Mouse (Mus musculus): ENCODE results near the gene Mylk2. TPM values are rescaled to one million over a fixed set of nuclear protein-coding genes. Genes with fewer than 3 reads are reported as not detected.

Gene Mylk2
- polyA plus RNA-seq, 1 experiment from 2014 or later: not detected

Small RNA genes within 50 kb of the gene (microRNA-seq; reads per million reads assigned to microRNA genes)
- 0.93 reads per million for gene Mir5622

Other genes starting within 250 kb of the Mylk2 start
- 129 and 135 TPM in 2 replicates for gene H13, start 241.9 kb upstream of the Mylk2 start, polyA plus RNA-seq (2016; fragmentation: Nextera tagmentation; extraction: Ambion mirVana)
- 36.3 and 39.2 TPM in 2 replicates for gene Mcts2, start 224.3 kb upstream of the Mylk2 start, polyA plus RNA-seq (2016; fragmentation: Nextera tagmentation; extraction: Ambion mirVana)
- 299 and 330 TPM in 2 replicates for gene Id1, start 175.1 kb upstream of the Mylk2 start, polyA plus RNA-seq (2016; fragmentation: Nextera tagmentation; extraction: Ambion mirVana)
- gene Cox4i2, start 157.2 kb upstream of the Mylk2 start, polyA plus RNA-seq (2016; fragmentation: Nextera tagmentation; extraction: Ambion mirVana): 29.9 and 30.6 TPM in 2 replicates
- 107 and 110 TPM in 2 replicates for gene Bcl2l1, start 79.6 kb upstream of the Mylk2 start, polyA plus RNA-seq (2016; fragmentation: Nextera tagmentation; extraction: Ambion mirVana)
- gene Tpx2, start 63.4 kb upstream of the Mylk2 start, polyA plus RNA-seq (2016; fragmentation: Nextera tagmentation; extraction: Ambion mirVana): 110 and 114 TPM in 2 replicates
- gene Foxs1, start 21.9 kb downstream of the Mylk2 start, polyA plus RNA-seq (2016; fragmentation: Nextera tagmentation; extraction: Ambion mirVana): 0.27 TPM in 1 of 2 replicates, not detected in the other
- gene Dusp15, start 40.3 kb downstream of the Mylk2 start, polyA plus RNA-seq (2016; fragmentation: Nextera tagmentation; extraction: Ambion mirVana): 0.60 and 1.00 TPM in 2 replicates
- 0.19 and 0.35 TPM in 2 replicates for gene Ttll9, start 51.1 kb downstream of the Mylk2 start, polyA plus RNA-seq (2016; fragmentation: Nextera tagmentation; extraction: Ambion mirVana)
- gene Pdrg1, start 104.1 kb downstream of the Mylk2 start, polyA plus RNA-seq (2016; fragmentation: Nextera tagmentation; extraction: Ambion mirVana): 95.4 and 104 TPM in 2 replicates
- not detected in 2 replicates for gene Xkr7, start 120.5 kb downstream of the Mylk2 start, polyA plus RNA-seq (2016; fragmentation: Nextera tagmentation; extraction: Ambion mirVana)
- 2.5 and 3.0 TPM in 2 replicates for gene Ccm2l, start 154.6 kb downstream of the Mylk2 start, polyA plus RNA-seq (2016; fragmentation: Nextera tagmentation; extraction: Ambion mirVana)
- gene Hck, start 197.1 kb downstream of the Mylk2 start, polyA plus RNA-seq (2016; fragmentation: Nextera tagmentation; extraction: Ambion mirVana): 2.9 and 3.9 TPM in 2 replicates
- 86.3 and 89.5 TPM in 2 replicates for gene Tm9sf4, start 250.0 kb downstream of the Mylk2 start, polyA plus RNA-seq (2016; fragmentation: Nextera tagmentation; extraction: Ambion mirVana)

Data from limb, embryonic 12.5 days (tissue).